In genomic region chr7:19619004-19619801, GRCm38 (mm10) we compare ENCODE assay signal across 8 mouse cellular contexts. TPM values are rescaled to one million over a fixed set of nuclear protein-coding genes. Genes with fewer than 3 reads are reported as not detected.
DNase-seq lines count a peak whose midpoint lies in the region; ATAC-seq and TF ChIP-seq lines count a peak whose summit lies in the region.

No protein-coding gene starts in this region.

- H3K4me2 ChIP-seq in forebrain, postnatal 0 days (ENCODE audit: low read depth), result peak overlapping the region; percentile 36
- peak overlapping the region; percentile 54 for H3K4me2 ChIP-seq in hindbrain, embryonic 13.5 days

- peak overlapping the region; percentile 33 for H3K9ac ChIP-seq in forebrain, postnatal 0 days
- H3K9ac ChIP-seq in hindbrain, embryonic 13.5 days, result peak overlapping the region; percentile 73

- no peaks in the 10 kb centered on the region for H3K36me3 ChIP-seq in forebrain, postnatal 0 days (ENCODE audit: insufficient read depth)
- H3K36me3 ChIP-seq in hindbrain, embryonic 13.5 days, result no peaks in the 10 kb centered on the region

- peak; percentile 86 for TF ChIP-seq CTCF in Patski (IDR thresholded peaks at IDR 0.05)
- TF ChIP-seq CTCF in forebrain, postnatal 0 days (IDR thresholded peaks at IDR 0.05; ENCODE audit: low read depth), result peak; percentile 89

- in situ Hi-C loops in Patski (cut with MboI; ENCODE audit: low pct_unique_long_range_greater_than_20kb), result no loop called here

- 5% methylated on average over 35 of the region's 35 CpGs for WGBS in forebrain, postnatal 0 days
- WGBS in hindbrain, embryonic 13.5 days, result 5% methylated on average over 34 of the region's 35 CpGs

- POLR2A ChIA-PET in Patski (lab: Charles Lee), result no interaction called here

- no peak overlapping the region for H3K27ac ChIP-seq in forebrain, postnatal 0 days (ENCODE audit: low read depth, low read length)
- H3K27ac ChIP-seq in hindbrain, embryonic 13.5 days, result peak overlapping the region; percentile 76

- H3K27me3 ChIP-seq in Patski, result no peaks in the 10 kb centered on the region
- no peaks in the 10 kb centered on the region; the same call in 1 of the 2 replicates for H3K27me3 ChIP-seq in forebrain, postnatal 0 days (ENCODE audit: insufficient read depth, low read length)
- peaks cover 14% of the 10 kb centered on the region; the same call in 1 of the 2 replicates for H3K27me3 ChIP-seq in hindbrain, embryonic 13.5 days

- no peaks in the 10 kb centered on the region for H3K4me1 ChIP-seq in forebrain, postnatal 0 days (ENCODE audit: insufficient read depth)
- peaks cover 7% of the 10 kb centered on the region for H3K4me1 ChIP-seq in hindbrain, embryonic 13.5 days (replicated peaks)

- DNase-seq in Patski (ENCODE audit: low read depth, low spot score), result peak; percentile 42
- DNase-seq in cerebellum, adult 8-10 months, result peak; percentile 77
- peak; percentile 86 for DNase-seq in forebrain, postnatal 0 days
- peak; percentile 77 to 79 for DNase-seq in layer of hippocampus, postnatal 10 days (ENCODE audit: low spot score in 2 of 2)
- peak; percentile 89 for DNase-seq in lung, postnatal 10 days
- DNase-seq in retina, embryonic 14.5 days (ENCODE audit: low spot score), result peak; percentile 93
- DNase-seq in thymus, postnatal 4 days, result peak; percentile 77

- CTCF ChIA-PET in Patski (lab: Charles Lee), result interaction anchor here (0.9 to 2.2 kb wide), 9 partner anchors 9 to 214 kb away, joined by 3 to 19 read pairs (median 5); partner anchors contain the start of gene Clasrp

- ATAC-seq in Patski, result peak; percentile 85
- ATAC-seq in forebrain, postnatal 0 days, result peak; percentile 86
- peak; percentile 82 for ATAC-seq in hindbrain, embryonic 13.5 days (ENCODE audit: low FRiP score)

- no peaks in the 10 kb centered on the region for H3K9me3 ChIP-seq in forebrain, postnatal 0 days (ENCODE audit: low read length)
- no peaks in the 10 kb centered on the region for H3K9me3 ChIP-seq in hindbrain, embryonic 13.5 days

- H3K4me3 ChIP-seq in forebrain, postnatal 0 days (ENCODE audit: low read depth, low read length), result peak overlapping the region; percentile 8
- peak overlapping the region; percentile 34 for H3K4me3 ChIP-seq in hindbrain, embryonic 13.5 days

RNA-seq across cellular contexts. Expression of gene Relb, which starts 10.0 kb away (rescaled TPM):
- 24.5 TPM for polyA plus RNA-seq in Patski (2021)
- total RNA-seq in forebrain, postnatal 0 days (2014; rRNA removed), result 6.5 and 6.9 TPM in 2 replicates
- 4.5 and 5.4 TPM in 2 replicates for polyA plus RNA-seq in forebrain, postnatal 0 days (2015; fragmentation: Nextera tagmentation; extraction: Ambion mirVana)
- 4.9 and 5.4 TPM in 2 replicates for polyA plus RNA-seq in hindbrain, embryonic 13.5 days (2015; fragmentation: Nextera tagmentation; extraction: Ambion mirVana)
- 10 to 100 TPM in 1 of 2 experiments, 1 to 10 TPM in 1; 9.2 to 10.8 TPM for total RNA-seq in layer of hippocampus, postnatal 10 days (2021)

RNA-seq across cellular contexts. Expression of gene Clasrp, which starts 14.9 kb away (rescaled TPM):
- polyA plus RNA-seq in Patski (2021), result 50.7 TPM
- 56.0 and 89.0 TPM in 2 replicates for total RNA-seq in forebrain, postnatal 0 days (2014; rRNA removed)
- 50.1 and 56.8 TPM in 2 replicates for polyA plus RNA-seq in forebrain, postnatal 0 days (2015; fragmentation: Nextera tagmentation; extraction: Ambion mirVana)
- polyA plus RNA-seq in hindbrain, embryonic 13.5 days (2015; fragmentation: Nextera tagmentation; extraction: Ambion mirVana), result 54.2 and 60.5 TPM in 2 replicates
- total RNA-seq in layer of hippocampus, postnatal 10 days (2021), result 10 to 100 TPM; 86.8 to 98.8 TPM

RNA-seq across cellular contexts. Expression of gene Gemin7, which starts 41.8 kb away (rescaled TPM):
- 89.6 TPM for polyA plus RNA-seq in Patski (2021)
- total RNA-seq in forebrain, postnatal 0 days (2014; rRNA removed), result 38.2 and 56.4 TPM in 2 replicates
- polyA plus RNA-seq in forebrain, postnatal 0 days (2015; fragmentation: Nextera tagmentation; extraction: Ambion mirVana), result 145 and 148 TPM in 2 replicates
- polyA plus RNA-seq in hindbrain, embryonic 13.5 days (2015; fragmentation: Nextera tagmentation; extraction: Ambion mirVana), result 139 and 144 TPM in 2 replicates
- 10 to 100 TPM; 41.3 to 42.5 TPM for total RNA-seq in layer of hippocampus, postnatal 10 days (2021)

RNA-seq across cellular contexts. Expression of gene Zfp296, which starts 42.1 kb away (rescaled TPM):
- 0.23 TPM for polyA plus RNA-seq in Patski (2021)
- total RNA-seq in forebrain, postnatal 0 days (2014; rRNA removed), result 0.31 and 1.2 TPM in 2 replicates
- polyA plus RNA-seq in forebrain, postnatal 0 days (2015; fragmentation: Nextera tagmentation; extraction: Ambion mirVana), result 0.09 and 0.16 TPM in 2 replicates
- polyA plus RNA-seq in hindbrain, embryonic 13.5 days (2015; fragmentation: Nextera tagmentation; extraction: Ambion mirVana), result 0.17 and 0.22 TPM in 2 replicates
- not detected for total RNA-seq in layer of hippocampus, postnatal 10 days (2021)

RNA-seq across cellular contexts. Expression of gene Clptm1, which starts 45.6 kb away (rescaled TPM):
- 154 TPM for polyA plus RNA-seq in Patski (2021)
- 93.2 and 109 TPM in 2 replicates for total RNA-seq in forebrain, postnatal 0 days (2014; rRNA removed)
- 111 and 136 TPM in 2 replicates for polyA plus RNA-seq in forebrain, postnatal 0 days (2015; fragmentation: Nextera tagmentation; extraction: Ambion mirVana)
- 108 and 109 TPM in 2 replicates for polyA plus RNA-seq in hindbrain, embryonic 13.5 days (2015; fragmentation: Nextera tagmentation; extraction: Ambion mirVana)
- total RNA-seq in layer of hippocampus, postnatal 10 days (2021), result 100 to 1,000 TPM; 140 to 143 TPM

Comparison
In these comparisons a context has a peak if more than half of its experiments do, and no peak if none do; other contexts are left out.
1. DNase-seq: peak in every context shown above with its lines; median percentile 93 in retina, embryonic 14.5 days; 89 in lung, postnatal 10 days; 86 in forebrain, postnatal 0 days; 78 in layer of hippocampus, postnatal 10 days; 77 in cerebellum, adult 8-10 months; 77 in thymus, postnatal 4 days; 42 in Patski.